Mouse (Mus musculus) MEL (cell line): Measurements from ENCODE around the gene Mrpl27. TPM values are rescaled to one million over a fixed set of nuclear protein-coding genes. Genes with fewer than 3 reads are reported as not detected.

Experiments used
- DNase-seq: peaks from one replicate; pipeline ENCODE4 v3.0.0; 2011; ENCODE audit warnings: low read depth, low spot score
- H3K27ac ChIP-seq: 2 replicates; pipeline ENCODE4 v1.5.1; 2012; ENCODE audit warnings: low read depth, mild to moderate bottlenecking, control low read depth, low read length, moderate library complexity; ENCODE audit not compliant: control insufficient read depth
- H3K27me3 ChIP-seq, 2 experiments: fragments of 150-350 bp in 1 of 2; sonication (generic) in 1 of 2; 2 replicates each; pipeline ENCODE4 v1.6.1; 2012; ENCODE audit warnings: low read length in 2 of 2, mild to moderate bottlenecking in 2 of 2, improper control_type of control experiment in 1 of 2, moderate library complexity in 1 of 2; ENCODE audit not compliant: insufficient read depth in 2 of 2, control insufficient read depth in 1 of 2
- H3K36me3 ChIP-seq, 2 experiments: 2 replicates each; pipeline ENCODE4 v1.6.1; 2012 to 2014; ENCODE audit warnings: low read length in 2 of 2, improper control_type of control experiment in 1 of 2, inconsistent platforms in 1 of 2, mild to moderate bottlenecking in 1 of 2; ENCODE audit not compliant: insufficient read depth in 2 of 2, control insufficient read depth in 1 of 2
- H3K4me1 ChIP-seq, 2 experiments: fragments of 150-350 bp in 1 of 2; sonication (generic) in 1 of 2; 2 replicates each; pipeline ENCODE4 v1.6.1; 2012; ENCODE audit warnings: low read length in 2 of 2, improper control_type of control experiment in 1 of 2, mild to moderate bottlenecking in 1 of 2; ENCODE audit not compliant: insufficient read depth in 2 of 2, control insufficient read depth in 1 of 2
- H3K4me3 ChIP-seq, 2 experiments: fragments of 150-350 bp in 1 of 2; sonication (generic) in 1 of 2; 2 replicates each; pipeline ENCODE4 v1.5.1; 2012; ENCODE audit warnings: low read depth in 2 of 2, low read length in 2 of 2, mild to moderate bottlenecking in 2 of 2, moderate library complexity in 2 of 2, control low read depth in 1 of 2, improper control_type of control experiment in 1 of 2; ENCODE audit not compliant: control insufficient read depth in 1 of 2, insufficient read depth in 1 of 2
- H3K79me2 ChIP-seq: 2 replicates; pipeline ENCODE4 v1.6.1; 2012; ENCODE audit warnings: mild to moderate bottlenecking, low read length, moderate library complexity; ENCODE audit not compliant: control insufficient read depth, poor library complexity, insufficient read depth
- H3K9ac ChIP-seq: 2 replicates; pipeline ENCODE4 v1.6.1; 2012; ENCODE audit warnings: low read depth, mild to moderate bottlenecking, control low read depth, low read length, moderate library complexity; ENCODE audit not compliant: control insufficient read depth, poor library complexity, severe bottlenecking
- H3K9me3 ChIP-seq: fragments of 150-350 bp; sonication (generic); replicated peaks from 2 replicates; pipeline ENCODE4 v1.6.1; 2012; ENCODE audit warnings: mild to moderate bottlenecking, low read length, improper control_type of control experiment, moderate library complexity; ENCODE audit not compliant: insufficient read depth
- BHLHE40 ChIP-seq: IDR thresholded peaks from 2 replicates; pipeline ENCODE4 v1.6.1; 2012; ENCODE audit warnings: low read depth, mild to moderate bottlenecking, inconsistent platforms, low read length, improper control_type of control experiment, borderline replicate concordance
- CTCF ChIP-seq, 3 experiments: IDR thresholded peaks in 2 of 3; conservative IDR thresholded peaks in 1 of 3; 2 replicates each; pipeline ENCODE4 v1.5.1; 2011 to 2012; ENCODE audit warnings: low read length in 3 of 3, low read depth in 2 of 3, mild to moderate bottlenecking in 2 of 3, improper control_type of control experiment in 1 of 3, inconsistent platforms in 1 of 3, mixed read lengths in 1 of 3, moderate library complexity in 1 of 3; ENCODE audit not compliant: control insufficient read depth in 1 of 3, insufficient read depth in 1 of 3, poor library complexity in 1 of 3, severe bottlenecking in 1 of 3
- ELF1 ChIP-seq: IDR thresholded peaks from 2 replicates; pipeline ENCODE4 v1.6.1; 2014; ENCODE audit warnings: low read depth, mild to moderate bottlenecking, inconsistent platforms, low read length, improper control_type of control experiment, moderate library complexity
- EP300 ChIP-seq, 2 experiments: IDR thresholded peaks; 2 replicates each; pipeline ENCODE4 v1.6.1; 2011; ENCODE audit warnings: improper control_type of control experiment in 2 of 2, low read length in 2 of 2, low read depth in 1 of 2, mild to moderate bottlenecking in 1 of 2
- ETS1 ChIP-seq: IDR thresholded peaks from 2 replicates; pipeline ENCODE4 v1.6.1; 2012; ENCODE audit warnings: low read depth, mild to moderate bottlenecking, inconsistent platforms, low read length, improper control_type of control experiment, moderate library complexity
- GABPA ChIP-seq: IDR thresholded peaks from 2 replicates; pipeline ENCODE4 v1.6.1; 2012; ENCODE audit warnings: low read depth, mild to moderate bottlenecking, inconsistent platforms, low read length, improper control_type of control experiment, moderate library complexity
- GATA1 ChIP-seq: IDR thresholded peaks from 2 replicates; pipeline ENCODE4 v1.6.1; 2011; ENCODE audit warnings: low read depth, low read length, improper control_type of control experiment
- MAFK ChIP-seq: IDR thresholded peaks from 2 replicates; pipeline ENCODE4 v1.6.1; 2011; ENCODE audit warnings: low read depth, mild to moderate bottlenecking, low read length, improper control_type of control experiment, borderline replicate concordance
- MAX ChIP-seq: IDR thresholded peaks from 2 replicates; pipeline ENCODE4 v1.6.1; 2011; ENCODE audit warnings: low read length, improper control_type of control experiment
- MYB ChIP-seq: IDR thresholded peaks from 2 replicates; pipeline ENCODE4 v1.6.1; 2011; ENCODE audit warnings: mild to moderate bottlenecking, low read depth, low read length, improper control_type of control experiment
- POLR2AphosphoS2 ChIP-seq: IDR thresholded peaks from 2 replicates; pipeline ENCODE4 v1.6.1; 2011; ENCODE audit warnings: low read length, improper control_type of control experiment
- RAD21 ChIP-seq: IDR thresholded peaks from 2 replicates; pipeline ENCODE4 v1.6.1; 2011; ENCODE audit warnings: mild to moderate bottlenecking, low read depth, low read length, improper control_type of control experiment
- TAL1 ChIP-seq: IDR thresholded peaks from 2 replicates; pipeline ENCODE4 v1.6.1; 2012; ENCODE audit warnings: mild to moderate bottlenecking, inconsistent platforms, low read length, moderate library complexity, mixed read lengths
- TBP ChIP-seq: IDR thresholded peaks from 2 replicates; pipeline ENCODE4 v1.8.0; 2011; ENCODE audit warnings: low read depth, low read length, improper control_type of control experiment
- TCF12 ChIP-seq: IDR thresholded peaks from 2 replicates; pipeline ENCODE4 v1.6.1; 2014; ENCODE audit warnings: low read depth, mild to moderate bottlenecking, inconsistent platforms, low read length, improper control_type of control experiment, moderate library complexity
- ZNF384 ChIP-seq: IDR thresholded peaks from 2 replicates; pipeline ENCODE4 v1.6.1; 2012; ENCODE audit warnings: low read depth, mild to moderate bottlenecking, inconsistent platforms, low read length, improper control_type of control experiment
- polyA plus RNA-seq, 2 experiments: library from polyadenylated mRNA; stranded (reverse) in 1 of 2; unstranded in 1 of 2; fragments of >175 nt in 1 of 2; fragments of >200 nt in 1 of 2; gene quantifications; 2 replicates each; pipeline versions ENCODE4 v1.2.1 to v1.2.4; 2012; ENCODE audit warnings: low replicate concordance in 2 of 2, low read depth in 1 of 2; ENCODE audit not compliant: insufficient read length in 2 of 2, insufficient read depth in 1 of 2, missing spikeins in 1 of 2
- total RNA-seq: library from RNA; depleted of rRNA; stranded (reverse); fragments of 300-350 nt; gene quantifications from 2 replicates; pipeline ENCODE4 v1.2.3, GENCODE M21; 2012

The Mrpl27 gene
- total and polyA plus RNA-seq, 3 experiments = 102 to 129 TPM; not detected in 1

DNA sequence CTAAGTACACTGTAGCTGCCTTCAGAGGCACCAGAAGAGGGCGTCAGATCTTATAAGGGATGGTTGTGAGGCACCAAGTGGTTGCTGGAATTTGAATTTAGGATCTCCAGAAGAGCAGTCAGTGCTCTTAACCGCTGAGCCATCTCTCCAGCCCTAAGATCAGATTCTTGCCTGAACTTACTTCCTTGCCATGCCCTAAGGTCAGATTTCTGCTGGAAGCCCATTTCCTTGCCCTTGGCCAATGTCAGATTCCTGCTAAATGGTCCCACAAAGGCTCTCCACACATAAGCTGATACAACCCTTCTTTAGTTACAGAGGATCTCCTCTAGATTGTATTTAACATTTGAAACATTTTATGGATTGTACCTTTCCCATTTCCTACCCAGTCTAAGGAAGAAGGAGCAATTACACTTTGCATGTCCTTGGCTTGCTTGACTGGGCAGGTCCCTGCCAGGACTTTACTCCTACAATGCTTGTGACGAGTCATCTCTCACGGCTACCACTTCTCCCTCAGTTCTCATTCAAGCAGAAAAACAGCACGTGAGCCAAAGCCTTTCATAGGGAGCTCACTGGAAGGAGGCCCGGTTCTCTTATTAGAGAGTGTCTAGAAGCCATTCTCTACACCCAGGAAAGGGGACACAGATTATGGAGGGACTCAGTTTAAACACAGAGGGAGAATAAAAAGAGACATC lies 32.7 kb upstream of the Mrpl27 start:
- TF ChIP-seq RAD21 (no peak), ZNF384 (peak; percentile 72; the same call in 1 of the 2 replicates), CTCF (IDR thresholded peaks at IDR 0.05 in 2 of 3, conservative IDR thresholded peaks at IDR 0.05 in 1 of 3; ENCODE audit: control insufficient read depth in 1 of 3, insufficient read depth in 1 of 3, low read depth in 2 of 3, low read length in 3 of 3, poor library complexity in 1 of 3, severe bottlenecking in 1 of 3) (peak in 1 of 3 experiments; percentile 18; a peak in 1 of 6 replicates), BHLHE40 (0 out of 2 replicates have a peak, but pooled peaks have one; percentile 36)
- H3K27me3 ChIP-seq = no peaks in the 10 kb centered on the region
- H3K36me3 ChIP-seq = peaks cover 0 to 2% of the 10 kb centered on the region in 2 experiments; a peak in 1 of 4 replicates
- no peaks in the 10 kb centered on the region for H3K9me3 ChIP-seq
- H3K9ac ChIP-seq = no peak overlapping the region
- no peak overlapping the region for H3K4me3 ChIP-seq
- no peak overlapping the region for H3K27ac ChIP-seq
- peaks cover 4 to 12% of the 10 kb centered on the region in 2 experiments for H3K4me1 ChIP-seq
- no peaks in the 10 kb centered on the region for H3K79me2 ChIP-seq
- DNase-seq = peak; percentile 43

GRCm38 (mm10) chr11:94621458-94621852 lies 32.1 kb upstream of the Mrpl27 start:
- no peak overlapping the region for H3K27ac ChIP-seq

GRCm38 (mm10) chr11:94622162-94622561 lies 31.4 kb upstream of the Mrpl27 start:
- Histone ChIP-seq H3K27ac (no peak overlapping the region), H3K9ac (no peak overlapping the region), H3K9me3 (no peaks in the 10 kb centered on the region), H3K36me3 (peaks cover 0 to 2% of the 10 kb centered on the region in 2 experiments; a peak in 1 of 4 replicates), H3K79me2 (no peaks in the 10 kb centered on the region), H3K4me3 (no peak overlapping the region), H3K27me3 (no peaks in the 10 kb centered on the region), H3K4me1 (peaks cover 4 to 12% of the 10 kb centered on the region in 2 experiments)
- DNase-seq = peak; percentile 59
- TF ChIP-seq GATA1 (0 out of 2 replicates have a peak, but pooled peaks have one; percentile 25), EP300 (IDR thresholded peaks at IDR 0.05; ENCODE audit: low read depth in 1 of 2, low read length in 2 of 2) (peak; percentile 13 to 45; a peak in 2 of 4 replicates), MAFK (0 out of 2 replicates have a peak, but pooled peaks have one; percentile 27), GABPA (peak; percentile 74), ETS1 (peak; percentile 45; the same call in 1 of the 2 replicates), MYB (no peak), POLR2AphosphoS2 (no peak), ELF1 (no peak)

More at GRCm38 (mm10) chr11:94621458-94621852, 32.1 kb upstream of the Mrpl27 start:
- Histone ChIP-seq H3K4me3 (no peak overlapping the region), H3K36me3 (peaks cover 0 to 2% of the 10 kb centered on the region in 2 experiments; a peak in 1 of 4 replicates), H3K9me3 (no peaks in the 10 kb centered on the region), H3K9ac (no peak overlapping the region), H3K27me3 (no peaks in the 10 kb centered on the region), H3K79me2 (no peaks in the 10 kb centered on the region), H3K4me1 (peaks cover 4 to 12% of the 10 kb centered on the region in 2 experiments)
- DNase-seq = peak; percentile 50
- TF ChIP-seq ZNF384 (peak; percentile 52), RAD21 (peak; percentile 2), MAFK (no peak), TBP (no peak), MYB (no peak), MAX (no peak), TCF12 (no peak), TAL1 (no peak), CTCF (IDR thresholded peaks at IDR 0.05 in 2 of 3, conservative IDR thresholded peaks at IDR 0.05 in 1 of 3; ENCODE audit: control insufficient read depth in 1 of 3, insufficient read depth in 1 of 3, low read depth in 2 of 3, low read length in 3 of 3, poor library complexity in 1 of 3, severe bottlenecking in 1 of 3) (peak; percentile 27 to 42 (median 40); a peak in 5 of 6 replicates)
